Mouse (Mus musculus) midbrain, postnatal 0 days (tissue): ENCODE measurements around the gene Elmsan1. TPM values are rescaled to one million over a fixed set of nuclear protein-coding genes. Genes with fewer than 3 reads are reported as not detected.

Experiments used
- ATAC-seq: fragments of 200-750 bp; cut with Nextera tagmentation; 2 replicates; pipeline ENCODE4 v1.8.0; 2017; ENCODE audit warnings: moderate number of reproducible peaks, mild to moderate bottlenecking, moderate TSS enrichment, moderate library complexity; ENCODE audit not compliant: low FRiP score
- DNase-seq: peaks from one replicate; pipeline ENCODE4 v3.0.0-alpha.2; 2015; ENCODE audit warnings: low spot score
- H3K27ac ChIP-seq: fragments of 300-500 bp; sonication (generic); 2 replicates; pipeline ENCODE4 v1.5.1; 2014; ENCODE audit warnings: low read depth, mild to moderate bottlenecking, low read length, mixed read lengths
- H3K27me3 ChIP-seq: fragments of 300-500 bp; sonication (generic); 2 replicates; pipeline ENCODE4 v1.6.1; 2014; ENCODE audit warnings: low read length, control low read depth, mixed read lengths; ENCODE audit not compliant: insufficient read depth
- H3K36me3 ChIP-seq: fragments of 300-500 bp; sonication (generic); 2 replicates; pipeline ENCODE4 v1.6.1; 2014; ENCODE audit warnings: low read length, control low read depth, mixed read lengths; ENCODE audit not compliant: insufficient read depth
- H3K4me1 ChIP-seq: fragments of 300-500 bp; sonication (generic); 2 replicates; pipeline ENCODE4 v1.6.1; 2014; ENCODE audit warnings: mild to moderate bottlenecking, control low read depth, antibody characterized with exemption, low read length, mixed read lengths; ENCODE audit not compliant: insufficient read depth
- H3K4me2 ChIP-seq: fragments of 300-500 bp; sonication (generic); 2 replicates; pipeline ENCODE4 v1.6.1; 2014; ENCODE audit warnings: low read depth, mild to moderate bottlenecking, low read length, mixed read lengths; ENCODE audit not compliant: poor library complexity, severe bottlenecking
- H3K4me3 ChIP-seq: fragments of 300-500 bp; sonication (generic); 2 replicates; pipeline ENCODE4 v1.5.1; 2014; ENCODE audit warnings: low read depth, mild to moderate bottlenecking, low read length, moderate library complexity
- H3K9ac ChIP-seq: fragments of 300-500 bp; sonication (generic); replicated peaks from 2 replicates; pipeline ENCODE4 v1.6.1; 2014; ENCODE audit warnings: mild to moderate bottlenecking, low read length, moderate library complexity, mixed read lengths; ENCODE audit not compliant: poor library complexity, severe bottlenecking
- H3K9me3 ChIP-seq: fragments of 300-500 bp; sonication (generic); 2 replicates; pipeline ENCODE4 v1.6.1; 2016; ENCODE audit warnings: low read length, control low read depth
- CTCF ChIP-seq: IDR thresholded peaks from 2 replicates; pipeline ENCODE4 v1.5.1; 2016; ENCODE audit warnings: antibody characterized with exemption, mild to moderate bottlenecking
- WGBS: fragments of 180-500 bp; shearing (Covaris S2); extraction: QIAGEN DNeasy Blood & Tissue Kit; methylation state at CpG from one replicate; pipeline ENCODE4 v1.1.7; 2014; 5-methylcytosine and 5-hydroxymethylcytosine counted together
- polyA plus RNA-seq: library from polyadenylated mRNA; unstranded; fragments of >200 nt; fragmentation: Nextera tagmentation; extraction: Ambion mirVana; gene quantifications from 2 replicates; pipeline ENCODE4 v1.2.1, GENCODE M21; 2015
- total RNA-seq: library from RNA; depleted of rRNA; stranded (reverse); fragments of >200 nt; gene quantifications from 2 replicates; pipeline ENCODE4 v1.2.3, GENCODE M21; 2014

The Elmsan1 gene
- total and polyA plus RNA-seq, 2 experiments from 2014 or later: 3.0 to 15.6 TPM

GRCm38 (mm10) chr12:84119584-84119983 lies 99.1 kb downstream of the Elmsan1 start:
- Histone ChIP-seq H3K36me3 (0 out of 2 replicates have a peak, but pooled peaks cover 2% of the 10 kb centered on the region), H3K4me3 (no peak overlapping the region), H3K4me2 (no peak overlapping the region), H3K27me3 (no peaks in the 10 kb centered on the region), H3K27ac (no peak overlapping the region), H3K9ac (no peak overlapping the region), H3K9me3 (no peaks in the 10 kb centered on the region), H3K4me1 (no peaks in the 10 kb centered on the region)
- 96% methylated on average over 5 of the region's 5 CpGs for WGBS
- no peak for TF ChIP-seq CTCF
- ATAC-seq: no peak
- no peak for DNase-seq

- WGBS: 2% methylated on average over 30 of the region's 35 CpGs
- peak; percentile 26; the same call in 1 of the 2 replicates for TF ChIP-seq CTCF
- H3K27ac ChIP-seq: peak within 1 kb of the TSS; percentile 78
Measured at GRCm38 (mm10) chr12:84114153-84114994, 104.3 kb downstream of the Elmsan1 start, which contains the start of gene Dnal1. Gene Dnal1 (plus strand): TSS chr12:84114366.

GRCm38 (mm10) chr12:84113676-84114075 lies 105.0 kb downstream of the Elmsan1 start:
- Histone ChIP-seq H3K9ac (no peak overlapping the region), H3K27ac (no peak overlapping the region), H3K27me3 (no peaks in the 10 kb centered on the region), H3K36me3 (no peaks in the 10 kb centered on the region), H3K9me3 (no peaks in the 10 kb centered on the region), H3K4me2 (peak overlapping the region; percentile 73), H3K4me1 (no peaks in the 10 kb centered on the region), H3K4me3 (peak overlapping the region; percentile 81; the same call in 1 of the 2 replicates)
- 48% methylated on average over 6 of the region's 6 CpGs for WGBS
- TF ChIP-seq CTCF: no peak
- ATAC-seq (no peak), DNase-seq (no peak)

More at GRCm38 (mm10) chr12:84114153-84114994, 104.3 kb downstream of the Elmsan1 start, which contains the start of gene Dnal1:
- Histone ChIP-seq H3K4me3 (peak within 1 kb of the TSS; percentile 81), H3K4me1 (no peaks in the 10 kb centered on the region), H3K9me3 (no peaks in the 10 kb centered on the region), H3K27me3 (no peaks in the 10 kb centered on the region), H3K9ac (peak within 1 kb of the TSS; percentile 79), H3K36me3 (no peaks in the 10 kb centered on the region), H3K4me2 (peak within 1 kb of the TSS; percentile 73)
- DNase-seq (peak; percentile 97), ATAC-seq (peak; percentile 92)

- H3K9me3 ChIP-seq: no peaks in the 10 kb centered on the region
- DNase-seq: no peak
- no peak for ATAC-seq
- no peak overlapping the region for H3K9ac ChIP-seq
- WGBS: 91% methylated on average over 4 of the region's 4 CpGs
- H3K27ac ChIP-seq: no peak overlapping the region
- H3K27me3 ChIP-seq: no peaks in the 10 kb centered on the region
- TF ChIP-seq CTCF: no peak
- H3K36me3 ChIP-seq: no peaks in the 10 kb centered on the region
- H3K4me2 ChIP-seq: no peak overlapping the region
- no peak overlapping the region for H3K4me3 ChIP-seq
- H3K4me1 ChIP-seq: no peaks in the 10 kb centered on the region
Measured at GRCm38 (mm10) chr12:84110814-84111213, 107.9 kb downstream of the Elmsan1 start.

- Histone ChIP-seq H3K36me3 (no peaks in the 10 kb centered on the region), H3K9me3 (no peaks in the 10 kb centered on the region), H3K4me2 (no peak overlapping the region), H3K27ac (no peak overlapping the region), H3K4me1 (no peaks in the 10 kb centered on the region), H3K9ac (no peak overlapping the region), H3K27me3 (no peaks in the 10 kb centered on the region), H3K4me3 (no peak overlapping the region)
- 76% methylated on average over 1 of the region's 1 CpGs for WGBS
- no peak for ATAC-seq
- DNase-seq: no peak
- no peak for TF ChIP-seq CTCF
Measured at GRCm38 (mm10) chr12:84109924-84110323, 108.8 kb downstream of the Elmsan1 start.

- DNase-seq: no peak
- WGBS: 80% methylated on average over 1 of the region's 1 CpGs
- Histone ChIP-seq H3K4me3 (no peak overlapping the region), H3K9me3 (no peaks in the 10 kb centered on the region), H3K27ac (no peak overlapping the region), H3K4me2 (no peak overlapping the region), H3K4me1 (no peaks in the 10 kb centered on the region), H3K36me3 (no peaks in the 10 kb centered on the region), H3K27me3 (no peaks in the 10 kb centered on the region), H3K9ac (no peak overlapping the region)
- ATAC-seq: no peak
- TF ChIP-seq CTCF: no peak
Measured at GRCm38 (mm10) chr12:84107692-84108091, 111.0 kb downstream of the Elmsan1 start.
